Mouse (Mus musculus): ENCODE results near the gene Smg5. TPM values are rescaled to one million over a fixed set of nuclear protein-coding genes. Genes with fewer than 3 reads are reported as not detected.

Gene Smg5
- polyA plus RNA-seq, 1 experiment, result 14.2 TPM

DNA sequence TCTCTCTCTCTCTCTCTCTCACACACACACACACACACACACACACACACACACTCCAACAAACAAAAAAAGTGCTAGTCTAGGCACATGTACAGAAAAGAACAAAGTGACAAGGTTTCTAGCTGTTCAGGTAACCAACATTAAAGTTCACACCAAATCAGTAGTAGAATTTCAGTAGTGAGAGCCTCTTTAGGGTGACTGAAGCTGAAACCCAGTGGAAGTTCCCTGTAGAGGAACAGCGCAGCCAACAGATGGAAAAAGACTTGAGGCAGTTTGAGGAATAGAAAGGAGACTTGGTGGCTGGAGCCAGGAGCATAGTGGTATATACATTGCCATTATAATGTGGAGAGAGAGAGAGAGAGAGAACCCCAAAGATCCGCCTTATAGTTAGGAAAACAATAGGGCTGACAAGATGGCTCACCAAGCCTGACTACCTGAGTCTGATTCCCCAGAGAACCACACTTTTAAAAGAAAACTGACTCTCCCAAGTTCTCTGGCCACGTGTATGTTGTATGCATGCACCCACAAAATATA is 1.1 kb upstream of the Smg5 start:
- Histone ChIP-seq H3K27ac (replicated peaks; ENCODE audit: low read depth, low read length) (peak overlapping the region; percentile 74), H3K4me1 (ENCODE audit: control insufficient read depth, insufficient read depth, insufficient read length, low read length) (peaks cover 12% of the 10 kb centered on the region; the same call in 1 of the 2 replicates), H3K4me3 (ENCODE audit: insufficient read depth, low read depth, low read length) (peak overlapping the region; percentile 93)

DNA sequence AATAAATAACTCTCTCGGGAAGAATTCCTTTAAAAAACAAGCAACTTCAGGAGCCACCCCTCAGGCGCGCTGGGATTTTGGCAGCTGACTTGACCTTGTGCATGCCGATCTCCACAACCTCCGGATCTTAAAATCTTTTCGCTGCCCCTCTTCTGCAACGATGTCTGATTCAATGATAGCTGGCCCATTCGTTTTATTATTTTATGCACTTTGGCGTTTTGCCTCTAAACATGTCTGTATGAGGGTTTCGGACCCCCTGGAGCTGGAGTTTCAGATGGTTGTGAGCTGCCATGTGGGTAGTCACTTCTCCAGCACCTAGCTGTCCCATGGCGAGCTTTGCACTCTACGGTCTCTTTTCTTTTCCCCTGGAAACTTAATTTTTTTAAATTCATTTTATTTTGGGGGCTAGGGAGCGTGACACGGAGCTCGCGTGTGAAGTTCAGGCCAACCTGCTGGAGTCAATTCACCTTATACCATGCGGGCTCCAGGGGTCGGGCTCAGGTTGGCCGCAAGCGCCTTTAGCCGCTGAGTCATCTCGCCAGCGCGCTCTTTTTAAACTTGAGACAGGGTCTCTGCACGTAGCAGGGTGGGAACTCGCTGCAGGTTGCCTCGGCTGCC is 515 bp upstream of the Smg5 start:
- Histone ChIP-seq H3K4me1 (ENCODE audit: control insufficient read depth, insufficient read depth, insufficient read length, low read length) (peaks cover 12% of the 10 kb centered on the region; the same call in 1 of the 2 replicates), H3K4me3 (ENCODE audit: insufficient read depth, low read depth, low read length) (peak overlapping the region; percentile 93), H3K27ac (replicated peaks; ENCODE audit: low read depth, low read length) (peak overlapping the region; percentile 87)

DNA sequence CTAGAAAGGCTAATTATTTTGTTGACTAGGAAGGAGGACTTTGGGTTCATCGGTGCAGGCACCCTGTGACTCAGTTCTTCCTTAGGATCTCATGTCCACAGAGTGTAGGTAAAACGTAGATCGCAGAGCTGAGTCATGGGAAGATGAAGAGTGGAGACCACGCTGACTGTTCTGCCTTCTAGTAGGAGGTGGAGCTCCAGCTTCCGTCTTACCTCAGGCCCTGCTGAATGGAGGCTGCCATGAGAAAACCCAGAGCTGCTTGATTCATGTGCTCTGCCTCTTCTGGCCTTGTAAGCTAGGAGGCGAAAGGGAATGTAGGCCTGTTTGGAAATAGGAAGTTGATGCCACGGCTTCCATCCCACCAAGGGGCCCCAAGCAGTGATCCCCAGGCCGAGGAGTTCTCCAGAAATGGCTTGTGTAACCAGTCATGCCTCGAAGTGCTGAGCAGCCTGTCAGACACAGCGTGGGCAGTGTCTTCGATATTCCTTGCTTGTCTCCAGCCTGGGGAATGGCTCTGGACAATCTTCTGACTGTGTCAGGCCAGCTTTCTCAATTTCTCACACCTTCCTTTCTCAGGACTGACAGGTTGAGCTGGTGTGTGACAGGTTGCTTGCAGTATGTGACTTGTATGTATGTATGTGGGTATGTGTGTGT is 1.4 kb downstream of the Smg5 start:
- Histone ChIP-seq H3K4me3 (ENCODE audit: insufficient read depth, low read depth, low read length) (peak overlapping the region; percentile 36), H3K4me1 (ENCODE audit: control insufficient read depth, insufficient read depth, insufficient read length, low read length) (peaks cover 8% of the 10 kb centered on the region; the same call in 1 of the 2 replicates), H3K27ac (replicated peaks; ENCODE audit: low read depth, low read length) (peak overlapping the region; percentile 65)

DNA sequence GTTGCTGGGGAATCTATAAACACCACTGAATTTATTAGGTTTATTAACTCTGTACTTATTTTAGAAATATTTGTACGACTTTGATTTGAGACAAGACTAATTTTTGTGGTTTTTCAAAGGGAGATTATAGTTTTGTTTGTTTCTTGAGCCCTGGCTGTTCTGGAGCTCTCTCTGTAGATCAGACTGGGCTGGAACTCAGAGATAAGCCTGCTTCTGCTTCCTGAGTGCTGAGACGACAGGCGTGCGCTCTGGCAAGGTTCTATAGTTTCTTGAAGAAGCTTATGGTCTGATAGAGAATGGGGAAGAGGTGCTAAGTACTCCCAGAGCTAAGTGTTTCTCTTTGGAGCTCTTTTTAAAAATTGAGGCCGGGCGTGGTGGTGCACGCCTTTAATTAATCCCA is 2.3 kb downstream of the Smg5 start:
- H3K4me1 ChIP-seq (ENCODE audit: control insufficient read depth, insufficient read depth, insufficient read length, low read length), result peaks cover 4% of the 10 kb centered on the region; the same call in 1 of the 2 replicates
- no peak overlapping the region for H3K27ac ChIP-seq (replicated peaks; ENCODE audit: low read depth, low read length)
- H3K4me3 ChIP-seq (ENCODE audit: insufficient read depth, low read depth, low read length), result no peak overlapping the region

DNA sequence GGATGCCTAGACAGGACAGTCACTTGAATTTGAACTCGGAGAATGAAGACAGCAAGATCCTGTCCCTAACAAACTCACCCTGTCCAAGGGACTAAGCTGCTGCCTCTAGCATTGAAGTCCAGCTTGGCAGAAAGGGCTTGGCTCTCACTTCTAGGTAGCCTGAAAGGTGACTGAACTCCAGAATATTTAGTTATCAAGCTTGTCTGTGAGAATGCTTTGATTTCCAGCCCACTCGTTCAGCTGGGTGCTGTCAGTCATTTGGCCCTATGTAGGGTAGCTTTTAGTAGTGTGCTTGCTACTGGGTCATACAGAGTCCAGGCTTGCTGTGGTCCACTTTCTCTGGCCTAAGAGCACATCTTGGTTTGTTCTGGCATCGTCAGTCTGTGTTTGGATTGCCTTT is 2.9 kb downstream of the Smg5 start:
- peaks cover 4% of the 10 kb centered on the region; the same call in 1 of the 2 replicates for H3K4me1 ChIP-seq (ENCODE audit: control insufficient read depth, insufficient read depth, insufficient read length, low read length)
- H3K4me3 ChIP-seq (ENCODE audit: insufficient read depth, low read depth, low read length), result no peak overlapping the region
- peak overlapping the region; percentile 5; the same call in 1 of the 2 replicates for H3K27ac ChIP-seq (replicated peaks; ENCODE audit: low read depth, low read length)

DNA sequence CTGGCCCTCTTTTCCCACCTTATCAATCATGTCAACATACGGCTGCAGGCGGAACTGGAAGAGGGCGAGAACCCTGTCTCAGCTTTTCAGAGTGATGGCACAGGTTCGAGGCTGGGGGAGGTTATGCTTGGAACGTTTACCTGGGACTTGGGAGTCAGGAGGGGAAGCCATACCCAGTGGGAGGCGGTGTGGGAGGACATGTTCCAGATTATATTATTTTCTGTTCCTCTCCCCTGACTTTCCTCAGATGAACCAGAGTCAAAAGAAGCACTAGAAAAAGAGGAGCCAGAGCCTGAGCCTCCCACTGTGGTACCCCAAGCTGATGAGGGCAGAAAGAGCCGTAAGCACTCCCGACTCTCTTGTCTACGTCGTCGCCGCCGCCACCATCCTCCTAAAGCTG is 14.7 kb downstream of the Smg5 start:
- Histone ChIP-seq H3K4me1 (ENCODE audit: control insufficient read depth, insufficient read depth, insufficient read length, low read length) (peaks cover 4% of the 10 kb centered on the region; the same call in 1 of the 2 replicates), H3K4me3 (ENCODE audit: insufficient read depth, low read depth, low read length) (no peak overlapping the region), H3K27ac (replicated peaks; ENCODE audit: low read depth, low read length) (no peak overlapping the region)

DNA sequence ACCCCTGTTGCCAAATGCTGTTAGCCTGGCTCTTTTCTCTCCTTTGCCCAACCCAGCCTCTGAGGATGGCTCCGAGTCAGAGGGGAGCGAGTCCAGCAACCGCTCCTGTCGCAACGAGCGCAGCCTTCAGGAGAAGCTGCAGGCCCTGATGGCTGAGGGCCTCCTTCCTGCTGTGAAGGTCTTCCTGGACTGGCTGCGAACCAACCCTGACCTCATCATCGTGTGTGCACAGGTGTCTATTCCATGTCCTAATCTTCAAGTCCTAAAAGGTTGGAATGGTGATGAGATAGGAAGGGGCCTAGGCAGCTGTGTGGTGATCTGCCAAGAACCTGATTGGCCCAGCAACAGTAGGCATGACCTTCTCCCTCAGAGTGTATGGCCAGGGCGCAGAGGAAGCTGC is 16.8 kb downstream of the Smg5 start:
- Histone ChIP-seq H3K27ac (replicated peaks; ENCODE audit: low read depth, low read length) (peak overlapping the region; percentile 91), H3K4me3 (ENCODE audit: insufficient read depth, low read depth, low read length) (no peak overlapping the region), H3K4me1 (ENCODE audit: control insufficient read depth, insufficient read depth, insufficient read length, low read length) (peaks cover 9% of the 10 kb centered on the region)

DNA sequence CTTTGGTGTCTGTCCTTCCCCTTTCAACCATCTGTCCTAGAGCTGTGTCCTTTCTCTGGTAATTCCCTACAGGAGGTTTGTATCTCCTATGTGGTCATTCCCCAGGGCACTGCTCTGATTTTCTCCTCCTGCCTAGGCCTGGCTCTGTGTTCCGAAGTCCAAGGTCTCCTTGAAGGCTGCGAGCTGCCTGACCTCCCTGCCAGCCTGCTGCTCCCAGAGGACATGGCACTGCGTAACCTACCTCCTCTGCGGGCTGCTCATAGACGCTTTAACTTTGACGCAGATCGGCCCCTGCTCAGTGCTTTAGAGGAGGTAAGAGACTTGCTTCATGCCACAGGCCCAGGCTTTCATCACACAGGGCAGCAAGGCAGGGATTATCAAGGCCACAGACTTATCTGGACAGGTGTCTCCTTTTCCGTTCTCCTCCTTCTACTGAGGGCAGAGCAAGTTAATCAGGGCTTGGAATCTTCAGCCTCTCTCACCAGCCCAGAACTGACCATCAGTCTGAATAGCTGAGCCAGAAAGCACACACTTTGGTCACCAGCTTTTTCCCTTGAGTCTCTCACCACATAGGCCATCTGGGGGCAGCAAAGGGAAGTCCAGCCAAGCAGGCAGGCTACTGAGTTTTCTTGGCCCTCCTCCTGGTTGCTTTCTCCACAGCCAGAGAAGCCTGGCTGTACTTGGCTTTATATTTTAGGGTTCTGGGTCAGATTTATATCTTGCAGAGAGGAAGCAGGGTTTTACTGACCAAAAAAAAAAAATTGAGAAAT is 18.5 kb downstream of the Smg5 start:
- peak overlapping the region; percentile 96 for H3K27ac ChIP-seq (replicated peaks; ENCODE audit: low read depth, low read length)
- peaks cover 9% of the 10 kb centered on the region for H3K4me1 ChIP-seq (ENCODE audit: control insufficient read depth, insufficient read depth, insufficient read length, low read length)
- H3K4me3 ChIP-seq (ENCODE audit: insufficient read depth, low read depth, low read length), result no peak overlapping the region

DNA sequence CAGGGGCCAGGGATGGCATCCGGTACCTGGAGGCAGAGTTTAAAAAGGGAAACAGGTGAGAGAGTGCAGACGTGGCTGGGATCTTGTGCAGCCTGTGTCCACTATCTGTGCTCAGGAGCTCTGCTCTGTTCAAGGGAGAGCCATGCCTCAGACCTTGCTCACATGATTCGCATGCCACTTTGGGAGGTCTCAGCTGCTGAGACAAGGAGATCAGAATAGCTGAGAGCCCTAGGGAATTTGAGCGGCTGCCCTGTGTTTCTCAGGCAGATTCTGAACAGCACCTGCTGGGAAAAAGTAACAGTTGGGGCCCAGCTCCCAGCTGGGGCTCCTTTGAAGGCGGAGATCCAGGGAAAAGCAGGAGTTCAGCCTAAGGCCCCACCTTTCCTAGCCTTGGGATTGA is 23.5 kb downstream of the Smg5 start:
- Histone ChIP-seq H3K4me1 (ENCODE audit: control insufficient read depth, insufficient read depth, insufficient read length, low read length) (peaks cover 5% of the 10 kb centered on the region; the same call in 1 of the 2 replicates), H3K27ac (replicated peaks; ENCODE audit: low read depth, low read length) (no peak overlapping the region), H3K4me3 (ENCODE audit: insufficient read depth, low read depth, low read length) (no peak overlapping the region)

DNA sequence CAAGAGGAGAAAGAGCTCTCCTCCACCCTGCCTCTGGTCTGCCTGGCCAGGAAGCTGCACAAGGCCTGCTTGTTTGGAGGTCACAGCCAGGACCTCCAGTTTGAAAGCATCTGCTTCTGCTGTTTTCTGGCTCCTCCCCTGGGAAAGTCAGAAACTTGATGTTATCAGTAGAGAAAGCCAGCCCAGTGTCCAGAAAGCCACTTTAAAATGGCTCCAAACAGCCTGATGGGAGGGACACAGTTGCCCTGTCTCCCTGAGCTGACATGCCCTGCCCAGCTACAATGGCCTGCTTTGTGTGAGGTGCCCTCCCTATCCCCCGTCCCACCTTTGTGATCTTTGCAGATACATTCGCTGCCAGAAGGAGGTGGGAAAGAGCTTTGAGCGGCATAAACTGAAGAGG is 23.9 kb downstream of the Smg5 start:
- H3K4me3 ChIP-seq (ENCODE audit: insufficient read depth, low read depth, low read length), result no peak overlapping the region
- no peak overlapping the region for H3K27ac ChIP-seq (replicated peaks; ENCODE audit: low read depth, low read length)
- peaks cover 8% of the 10 kb centered on the region; the same call in 1 of the 2 replicates for H3K4me1 ChIP-seq (ENCODE audit: control insufficient read depth, insufficient read depth, insufficient read length, low read length)

DNA sequence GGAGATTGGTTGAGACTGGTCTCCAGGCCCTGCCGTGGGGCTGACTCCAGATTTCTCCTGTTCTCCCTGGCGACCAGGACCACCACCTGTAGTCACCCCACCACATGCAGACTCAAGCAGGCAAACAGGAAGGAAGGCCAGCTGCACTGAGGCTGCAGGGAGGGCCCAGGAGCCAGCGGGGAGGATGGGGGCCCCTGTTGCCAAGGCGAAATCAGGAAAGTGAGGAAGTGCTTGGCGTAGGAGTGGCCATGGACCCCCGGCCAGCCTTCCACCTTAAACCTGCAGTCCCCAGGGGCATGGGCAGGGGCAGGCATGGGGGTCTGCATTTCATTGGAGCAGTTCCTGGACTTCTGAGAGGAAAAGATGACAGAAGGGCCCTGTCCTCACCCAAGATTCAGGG is 25.0 kb downstream of the Smg5 start:
- peaks cover 5% of the 10 kb centered on the region; the same call in 1 of the 2 replicates for H3K4me1 ChIP-seq (ENCODE audit: control insufficient read depth, insufficient read depth, insufficient read length, low read length)
- no peak overlapping the region for H3K27ac ChIP-seq (replicated peaks; ENCODE audit: low read depth, low read length)

DNA sequence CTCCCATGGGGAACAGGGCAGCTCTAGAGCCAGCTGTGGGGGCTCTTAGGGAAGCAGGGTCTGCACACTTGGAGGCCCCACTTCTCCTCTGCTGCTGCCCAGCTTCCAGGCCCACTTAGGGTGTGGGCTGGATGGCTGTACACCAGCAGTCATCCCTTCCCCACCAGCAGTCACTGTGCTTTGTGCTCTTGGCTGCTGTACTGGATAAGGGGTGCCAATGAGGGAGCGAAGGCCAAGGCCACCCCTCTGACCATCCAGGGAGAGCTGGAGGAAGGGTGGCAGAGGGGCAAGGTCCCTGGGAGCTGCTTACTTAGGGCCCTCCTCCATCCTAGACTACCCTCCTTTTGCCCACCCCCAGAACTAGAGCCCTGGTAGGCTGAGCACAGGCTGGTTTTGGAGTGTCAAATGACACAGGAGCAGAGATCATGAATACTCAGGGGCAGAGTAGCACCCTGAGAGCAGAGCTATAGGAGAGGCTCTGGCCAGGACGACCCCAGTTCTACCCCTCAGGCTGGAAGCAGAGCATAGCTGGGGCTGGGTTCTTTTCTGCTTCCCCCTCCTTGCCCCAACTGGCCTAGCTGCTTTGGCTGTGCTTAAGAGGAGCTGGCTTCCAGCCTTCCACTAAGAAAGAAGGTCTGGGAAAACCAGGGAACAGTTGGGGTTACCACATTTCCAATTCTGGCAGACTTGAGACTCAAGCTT is 25.7 kb downstream of the Smg5 start:
- Histone ChIP-seq H3K4me1 (ENCODE audit: control insufficient read depth, insufficient read depth, insufficient read length, low read length) (peaks cover 2% of the 10 kb centered on the region; the same call in 1 of the 2 replicates), H3K4me3 (ENCODE audit: insufficient read depth, low read depth, low read length) (no peak overlapping the region), H3K27ac (replicated peaks; ENCODE audit: low read depth, low read length) (0 out of 2 replicates have a peak overlapping the region, but pooled peaks have one; percentile 15)

More for the DNA sequence above, 25.0 kb downstream of the Smg5 start:
- H3K4me3 ChIP-seq (ENCODE audit: insufficient read depth, low read depth, low read length), result no peak overlapping the region

DNA sequence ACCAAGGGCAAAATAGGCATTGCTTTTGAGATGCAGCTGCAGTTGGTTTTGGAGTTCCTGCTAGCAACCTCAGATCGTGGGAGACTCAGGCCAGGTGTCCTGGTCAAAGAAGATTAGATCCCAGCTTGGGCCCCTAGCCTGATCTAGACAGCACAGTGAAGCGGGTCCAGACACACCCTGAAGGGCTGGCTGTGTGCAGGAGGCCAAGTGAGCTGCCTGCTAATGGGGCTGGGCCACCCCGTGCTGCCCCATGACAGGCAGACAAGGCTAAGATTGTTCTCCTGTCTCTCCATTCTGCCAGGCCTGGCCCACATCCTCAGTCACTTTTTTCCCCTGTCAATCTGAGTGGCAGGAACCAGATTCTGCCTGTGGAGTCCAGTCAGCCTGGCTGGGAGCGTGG is 27.6 kb downstream of the Smg5 start:
- Histone ChIP-seq H3K27ac (replicated peaks; ENCODE audit: low read depth, low read length) (no peak overlapping the region), H3K4me1 (ENCODE audit: control insufficient read depth, insufficient read depth, insufficient read length, low read length) (peaks cover 2% of the 10 kb centered on the region; the same call in 1 of the 2 replicates), H3K4me3 (ENCODE audit: insufficient read depth, low read depth, low read length) (no peak overlapping the region)

DNA sequence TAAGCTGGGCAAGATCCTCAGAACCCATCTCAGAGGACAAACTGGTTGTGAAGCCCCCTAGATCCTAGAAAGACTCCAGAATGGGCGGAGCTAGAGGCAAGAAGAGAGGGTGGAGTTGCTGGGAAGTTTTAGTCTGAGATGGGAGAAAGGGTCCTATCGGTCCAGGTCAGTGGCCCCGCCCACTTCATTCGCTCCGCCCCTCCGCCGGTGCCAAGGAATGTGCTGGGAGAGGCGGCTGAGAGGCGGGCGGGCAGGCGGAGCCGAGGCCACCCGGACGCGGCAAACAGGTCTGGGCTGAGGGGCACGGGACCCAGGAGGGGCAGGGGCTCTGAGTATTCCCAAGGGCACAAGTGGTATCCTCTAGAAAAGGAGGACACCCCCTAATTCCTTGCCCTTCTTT is 28.3 kb downstream of the Smg5 start, which contains the start of gene Paqr6:
TSS of gene Paqr6 (plus strand) at position 248 of the 400 bp plus-strand sequence.
- H3K27ac ChIP-seq (replicated peaks; ENCODE audit: low read depth, low read length), result no peak within 1 kb of the TSS
- H3K4me3 ChIP-seq (ENCODE audit: insufficient read depth, low read depth, low read length), result no peak within 1 kb of the TSS; the same call in 1 of the 2 replicates
- peaks cover 2% of the 10 kb centered on the region; the same call in 1 of the 2 replicates for H3K4me1 ChIP-seq (ENCODE audit: control insufficient read depth, insufficient read depth, insufficient read length, low read length)
